Comparison of ENCODE assay signal across 13 mouse cellular contexts in genomic region chr3:88548180-88548917, GRCm38 (mm10). TPM values are rescaled to one million over a fixed set of nuclear protein-coding genes. Genes with fewer than 3 reads are reported as not detected.
DNase-seq lines count a peak whose midpoint lies in the region; ATAC-seq and TF ChIP-seq lines count a peak whose summit lies in the region.
"Had no signal": no experiment of that assay in that cellular context is flagged by ENCODE, and none has a peak within 500 bp of the region (broad histone marks: within the 10 kb centered on the region; RNA-seq: fewer than 3 reads in every experiment).

Rab25 (minus strand) TSS chr3:88548300.

- H3K9me3 ChIP-seq in limb, embryonic 14.5 days (ENCODE audit: control insufficient read depth, low read length), result no peaks in the 10 kb centered on the region
- no peaks in the 10 kb centered on the region for H3K9me3 ChIP-seq in stomach, embryonic 16.5 days (replicated peaks; ENCODE audit: control insufficient read depth, low read length)
- H3K9me3 ChIP-seq: heart, embryonic 13.5 days; megakaryocyte, embryonic 14.5 days; neural tube, embryonic 15.5 days had no signal

- intact Hi-C loops in heart, postnatal 14 days (cut with DNase I), result no loop called here

- ATAC-seq in limb, embryonic 14.5 days (ENCODE audit: low FRiP score, low read depth), result no peak
- ATAC-seq in stomach, embryonic 16.5 days (ENCODE audit: insufficient read depth, low FRiP score), result peak; percentile 55
- ATAC-seq: forebrain, postnatal 0 days had no signal

- TF ChIP-seq POLR2A in limb, embryonic 14.5 days (IDR thresholded peaks at IDR 0.05; ENCODE audit: borderline replicate concordance, extremely low read depth, insufficient read depth, insufficient read length), result no peak

- DNase-seq in heart, adult 11 months, result peak; percentile 90
- no peak for DNase-seq in heart, postnatal 14 days
- DNase-seq in kidney, adult 18-20 months, result peak; percentile 71
- no peak for DNase-seq in limb, embryonic 14.5 days (ENCODE audit: low spot score)
- no peak for DNase-seq in thymus, postnatal 10 days (ENCODE audit: low spot score in 2 of 2)
- DNase-seq in left cerebral cortex, adult 9 months (ENCODE audit: low spot score in 2 of 2), result no peak
- no peak for DNase-seq in right cerebral cortex, postnatal 14 days
- DNase-seq: forebrain, postnatal 0 days had no signal

- no peaks in the 10 kb centered on the region for H3K27me3 ChIP-seq in limb, embryonic 14.5 days (ENCODE audit: control insufficient read depth, insufficient read depth, low read length)
- no peaks in the 10 kb centered on the region for H3K27me3 ChIP-seq in stomach, embryonic 16.5 days (ENCODE audit: control insufficient read depth, insufficient read depth, low read length)
- H3K27me3 ChIP-seq: heart, embryonic 13.5 days; megakaryocyte, embryonic 14.5 days; neural tube, embryonic 15.5 days had no signal

- H3K36me3 ChIP-seq in limb, embryonic 14.5 days (ENCODE audit: control insufficient read depth, insufficient read depth, low read length), result no peaks in the 10 kb centered on the region
- H3K36me3 ChIP-seq in stomach, embryonic 16.5 days (ENCODE audit: control insufficient read depth, insufficient read depth, low read length), result no peaks in the 10 kb centered on the region
- H3K36me3 ChIP-seq: neural tube, embryonic 15.5 days had no signal

- no peak within 1 kb of the TSS for H3K27ac ChIP-seq in limb, embryonic 14.5 days (replicated peaks; ENCODE audit: low read depth, low read length)
- H3K27ac ChIP-seq in stomach, embryonic 16.5 days (ENCODE audit: low read length), result peak within 1 kb of the TSS; percentile 86
- H3K27ac ChIP-seq: heart, embryonic 13.5 days; neural tube, embryonic 15.5 days had no signal

- WGBS in limb, embryonic 14.5 days, result 38% methylated on average over 18 of the region's 18 CpGs
- 34% methylated on average over 18 of the region's 18 CpGs for WGBS in stomach, embryonic 16.5 days

- no peak within 1 kb of the TSS for H3K4me3 ChIP-seq in limb, embryonic 14.5 days (replicated peaks; ENCODE audit: low read length)
- peak within 1 kb of the TSS; percentile 44 for H3K4me3 ChIP-seq in stomach, embryonic 16.5 days (replicated peaks; ENCODE audit: low read length)
- H3K4me3 ChIP-seq: heart, embryonic 13.5 days; megakaryocyte, embryonic 14.5 days; neural tube, embryonic 15.5 days had no signal

- H3K9ac ChIP-seq in limb, embryonic 14.5 days (ENCODE audit: low read depth, low read length, severe bottlenecking), result no peak within 1 kb of the TSS
- peak within 1 kb of the TSS; percentile 63 for H3K9ac ChIP-seq in stomach, embryonic 16.5 days (ENCODE audit: low read length)
- H3K9ac ChIP-seq: forebrain, postnatal 0 days; heart, embryonic 13.5 days; neural tube, embryonic 15.5 days had no signal

- H3K4me2 ChIP-seq in limb, embryonic 14.5 days (replicated peaks; ENCODE audit: low read depth, low read length, severe bottlenecking), result no peak within 1 kb of the TSS
- H3K4me2 ChIP-seq in stomach, embryonic 16.5 days (ENCODE audit: low read depth, low read length), result peak within 1 kb of the TSS; percentile 50
- H3K4me2 ChIP-seq: heart, embryonic 13.5 days; neural tube, embryonic 15.5 days had no signal

- H3K4me1 ChIP-seq in limb, embryonic 14.5 days (ENCODE audit: control insufficient read depth, insufficient read depth, low read length), result peaks cover 6% of the 10 kb centered on the region
- peaks cover 11% of the 10 kb centered on the region for H3K4me1 ChIP-seq in stomach, embryonic 16.5 days (ENCODE audit: control insufficient read depth, insufficient read depth, low read length)

RNA-seq across cellular contexts. Expression of gene Rab25, which starts in this region (rescaled TPM):
- under 1 TPM in 1 of 2 experiments, not detected in 1; 0.33 TPM for total RNA-seq in heart, postnatal 14 days (2021)
- 27.0 and 35.0 TPM in 2 replicates for polyA plus RNA-seq in limb, embryonic 14.5 days (2012; rRNA removed)
- 52.7 and 70.4 TPM in 2 replicates for polyA plus RNA-seq in limb, embryonic 14.5 days (2014; fragmentation: Nextera tagmentation; extraction: Ambion mirVana)
- polyA plus RNA-seq in stomach, embryonic 16.5 days (2015; fragmentation: Nextera tagmentation; extraction: Ambion mirVana), result 144 and 197 TPM in 2 replicates
- total RNA-seq: common myeloid progenitor, adult 5-6 weeks; forebrain, postnatal 0 days had no signal
- polyA plus RNA-seq: forebrain, postnatal 0 days had no signal

Comparison
In these comparisons a context has a peak if more than half of its experiments do, and no peak if none do; other contexts are left out.
1. DNase-seq: peak in heart, adult 11 months (single experiment) and kidney, adult 18-20 months (single experiment); none in heart, postnatal 14 days (0 of 2), limb, embryonic 14.5 days (single experiment), thymus, postnatal 10 days (0 of 2), left cerebral cortex, adult 9 months (0 of 2) and right cerebral cortex, postnatal 14 days (single experiment).